Mouse (Mus musculus) kidney, adult 11 months (tissue): Measurements from ENCODE around the gene Cnksr3.

ENCODE experiments used
- DNase-seq: peaks from one replicate; pipeline ENCODE4 v3.0.0; 2022

Cnksr3 gene

DNA sequence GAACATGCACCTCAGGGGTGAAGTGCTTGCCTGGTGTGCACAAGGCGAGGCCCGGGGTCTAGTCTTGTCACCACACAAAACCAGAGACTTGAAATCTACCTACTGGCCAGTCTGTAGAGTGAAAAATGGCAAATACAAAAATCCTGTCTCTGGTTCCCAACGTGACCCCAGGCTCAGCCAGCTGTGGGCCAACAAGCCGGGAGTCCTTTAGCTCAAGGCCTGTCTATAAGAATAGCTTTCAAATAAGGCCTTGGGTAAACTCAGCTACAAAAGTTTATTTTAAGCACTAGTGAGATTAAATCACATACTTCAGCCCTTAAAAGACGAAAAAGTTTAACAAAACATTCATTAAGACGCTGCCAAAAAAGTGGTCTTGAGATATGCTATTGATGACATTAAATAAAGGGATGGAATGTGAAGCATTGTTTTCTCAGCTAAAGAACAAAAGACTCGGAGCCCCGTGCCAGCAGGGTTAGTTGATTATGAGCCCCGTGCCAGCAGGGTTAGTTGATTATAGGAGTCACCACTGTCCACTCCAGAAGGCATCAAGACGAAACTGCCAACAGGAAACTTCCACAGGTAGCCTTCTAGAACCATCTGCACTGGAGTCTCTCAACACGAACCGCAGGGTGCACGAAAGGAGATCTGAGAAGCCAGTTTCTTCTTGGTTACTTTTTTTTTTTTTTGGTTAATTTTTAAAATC, 67.8 kb downstream of the Cnksr3 start:
- DNase-seq, result no peak

DNA sequence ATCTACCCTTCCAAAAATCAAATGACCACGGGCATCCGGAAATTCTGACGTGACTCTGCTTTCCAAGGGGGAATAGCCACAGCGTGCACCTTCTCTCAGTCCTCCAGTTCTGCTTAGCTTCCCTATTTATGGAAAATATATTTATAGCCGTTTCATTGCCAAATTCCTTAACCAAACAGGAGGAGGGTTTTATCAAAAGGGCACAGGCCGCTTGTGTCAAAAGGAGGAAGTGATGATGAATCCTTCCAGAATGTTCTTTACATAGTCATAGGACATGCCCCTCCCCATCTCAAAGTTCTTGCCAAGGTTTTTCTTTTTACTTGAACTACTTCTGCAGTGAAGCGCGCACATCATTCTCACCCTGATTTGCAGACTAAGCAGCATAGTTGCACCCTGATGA, 69.8 kb downstream of the Cnksr3 start:
- peak; percentile 26 for DNase-seq

DNA sequence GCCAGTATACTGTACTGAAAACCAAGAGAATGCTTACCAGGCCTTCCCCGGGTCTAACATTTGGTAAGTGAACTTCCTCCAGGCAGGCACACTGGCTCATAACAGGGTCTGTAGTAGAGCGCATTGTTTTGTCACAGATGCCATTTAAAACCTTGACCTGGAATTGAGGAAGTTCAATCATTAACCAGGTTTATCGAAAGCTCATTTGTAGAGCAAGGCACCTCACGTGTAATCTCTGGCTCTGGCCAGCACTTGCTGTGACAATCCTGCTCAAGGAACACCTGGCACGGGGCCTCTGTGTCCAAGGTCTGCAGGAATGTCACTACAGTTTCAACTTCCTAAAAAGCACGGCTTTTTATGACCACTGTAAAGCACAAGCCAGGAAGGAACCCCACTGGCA, 71.8 kb downstream of the Cnksr3 start:
- DNase-seq, result peak; percentile 88

- no peak for DNase-seq
These were observed 74.0 kb downstream of the Cnksr3 start for GRCm38 (mm10) chr10:7138049-7138448.

GRCm38 (mm10) chr10:7135751-7136150, 76.3 kb downstream of the Cnksr3 start:
- no peak for DNase-seq

DNA sequence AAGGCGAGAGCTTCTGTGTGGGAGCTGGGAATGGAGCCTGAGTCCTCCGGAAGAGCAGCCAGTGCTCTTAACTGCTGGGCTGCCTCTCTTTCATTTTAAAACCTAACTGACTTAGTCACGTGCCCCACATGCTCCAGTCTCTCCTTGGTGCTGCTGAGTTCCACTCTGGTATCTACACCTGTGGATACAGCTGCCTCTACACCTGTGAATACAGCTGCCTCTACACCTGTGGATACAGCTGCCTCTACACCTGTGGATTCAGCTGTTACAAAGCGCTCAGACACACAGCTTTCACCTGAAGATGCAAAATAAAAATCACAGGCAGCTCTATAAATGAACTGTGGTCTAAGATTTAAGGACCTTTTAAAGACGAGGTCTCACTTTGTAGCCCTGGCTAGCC, 79.0 kb downstream of the Cnksr3 start:
- DNase-seq, result no peak

DNA sequence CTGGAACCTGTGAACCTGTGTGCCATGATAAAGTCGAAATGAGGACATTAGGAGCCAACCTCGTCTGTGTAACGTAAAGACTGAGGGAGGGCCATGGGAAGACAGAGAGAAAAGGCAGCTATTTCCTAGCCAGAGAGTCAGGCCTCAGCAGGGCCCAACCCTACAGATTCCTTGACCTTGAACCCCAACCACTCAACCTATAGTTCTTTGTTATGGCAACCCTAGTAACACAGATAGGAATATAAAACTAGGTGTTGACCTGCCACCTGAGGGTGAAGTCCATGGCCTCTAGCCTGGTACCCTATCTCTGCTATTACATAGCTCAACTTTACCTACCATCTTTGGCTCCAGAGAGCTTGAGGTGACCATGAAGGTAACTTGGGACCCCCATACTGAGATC, 80.6 kb downstream of the Cnksr3 start:
- DNase-seq, result no peak

DNA sequence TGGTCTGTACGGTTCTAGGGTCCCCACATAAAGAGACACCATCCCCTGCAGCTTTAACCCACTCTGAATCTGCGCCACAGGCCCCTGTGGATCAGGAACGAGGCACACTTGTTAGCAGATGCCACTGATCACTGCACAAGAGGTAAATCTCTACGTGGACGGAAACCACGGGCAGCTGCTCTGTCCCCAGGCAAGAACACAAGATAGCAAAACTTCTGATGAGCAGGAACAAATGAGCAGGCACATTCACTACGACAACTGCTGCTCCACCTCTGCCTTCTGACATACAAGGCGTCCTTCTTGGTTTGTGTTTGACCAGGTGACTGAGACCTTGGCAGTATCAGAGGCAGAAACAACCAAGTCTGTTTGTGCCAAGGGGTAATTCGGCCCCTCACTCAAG, 84.2 kb downstream of the Cnksr3 start:
- DNase-seq, result no peak

DNA sequence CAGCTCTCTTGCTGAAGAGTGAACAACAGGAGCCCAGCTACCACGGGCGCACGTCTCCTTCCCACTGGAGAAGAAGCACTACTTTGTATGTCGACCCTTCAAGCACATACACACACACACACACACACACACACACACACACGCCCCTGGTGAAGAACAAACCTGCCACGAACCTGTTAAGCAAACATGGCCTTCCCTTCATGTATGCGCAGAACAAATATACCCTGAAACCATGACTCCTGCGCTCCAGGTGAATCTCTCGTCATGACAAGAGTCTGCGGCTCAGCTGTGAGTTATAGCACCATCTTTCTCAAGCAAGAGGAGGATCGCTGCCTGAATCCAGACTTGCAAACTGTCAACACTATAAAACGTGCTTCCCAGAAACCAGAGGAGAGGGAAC, 85.2 kb downstream of the Cnksr3 start:
- no peak for DNase-seq

DNA sequence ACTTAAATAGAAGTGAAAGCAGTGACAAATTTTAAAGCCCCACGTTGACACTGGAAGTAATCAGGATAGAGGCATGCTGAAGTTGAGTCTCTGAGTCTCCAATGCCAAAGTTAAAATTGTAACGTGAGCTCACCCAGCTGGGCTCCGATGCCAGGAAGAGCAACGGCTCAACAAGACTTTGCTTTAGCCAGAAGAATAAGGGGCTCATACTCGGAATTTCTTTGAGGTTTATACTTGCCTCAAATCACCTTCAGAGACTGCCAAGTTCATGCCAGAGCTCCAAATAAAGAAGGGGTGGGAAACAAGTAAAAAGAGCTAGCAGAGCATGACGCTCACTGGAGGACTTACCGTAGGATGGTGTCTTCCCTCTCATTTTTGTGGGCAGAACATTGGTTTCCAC, 85.8 kb downstream of the Cnksr3 start:
- no peak for DNase-seq

DNA sequence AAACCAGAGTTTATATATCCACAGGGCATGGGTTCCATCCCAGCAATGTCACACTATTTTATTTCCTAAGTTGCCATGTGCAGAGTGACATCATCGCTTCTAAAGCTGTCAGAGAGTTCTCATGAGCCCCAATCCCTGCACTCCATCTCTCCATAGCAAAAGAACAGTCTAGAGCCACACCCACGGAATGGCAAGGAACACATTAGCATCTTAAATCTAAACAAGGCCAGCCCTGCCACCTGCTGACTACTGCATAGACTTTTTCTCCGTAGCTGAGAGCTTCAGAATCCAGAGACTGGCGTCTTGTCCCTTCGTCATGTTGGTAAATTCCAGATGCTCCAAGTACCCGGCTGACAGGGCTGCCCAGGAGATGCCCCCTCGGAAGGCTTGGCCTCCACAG, 87.0 kb downstream of the Cnksr3 start:
- DNase-seq, result no peak

- no peak for DNase-seq
These were observed 89.7 kb downstream of the Cnksr3 start for GRCm38 (mm10) chr10:7122294-7122693.

DNA sequence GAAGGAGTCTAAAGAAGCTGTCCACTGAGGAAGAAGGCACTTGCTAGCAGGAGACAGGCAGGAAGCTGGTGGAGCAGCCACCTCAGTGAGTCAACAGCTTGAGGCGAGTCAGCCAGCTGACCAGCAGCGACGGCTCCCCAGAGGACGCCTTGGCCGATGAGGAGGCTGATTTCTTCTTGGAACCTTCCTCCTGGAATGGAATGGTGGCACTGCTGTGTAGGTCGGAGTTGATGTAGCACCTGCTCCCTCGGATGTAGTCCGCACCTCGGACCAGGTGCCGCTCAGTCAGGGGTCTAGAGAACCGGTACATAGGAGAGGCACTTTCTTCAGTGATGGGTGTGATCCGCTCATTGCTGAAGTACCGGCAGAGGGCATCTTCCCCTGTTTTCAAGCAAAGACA, 91.8 kb downstream of the Cnksr3 start:
- DNase-seq, result no peak

DNA sequence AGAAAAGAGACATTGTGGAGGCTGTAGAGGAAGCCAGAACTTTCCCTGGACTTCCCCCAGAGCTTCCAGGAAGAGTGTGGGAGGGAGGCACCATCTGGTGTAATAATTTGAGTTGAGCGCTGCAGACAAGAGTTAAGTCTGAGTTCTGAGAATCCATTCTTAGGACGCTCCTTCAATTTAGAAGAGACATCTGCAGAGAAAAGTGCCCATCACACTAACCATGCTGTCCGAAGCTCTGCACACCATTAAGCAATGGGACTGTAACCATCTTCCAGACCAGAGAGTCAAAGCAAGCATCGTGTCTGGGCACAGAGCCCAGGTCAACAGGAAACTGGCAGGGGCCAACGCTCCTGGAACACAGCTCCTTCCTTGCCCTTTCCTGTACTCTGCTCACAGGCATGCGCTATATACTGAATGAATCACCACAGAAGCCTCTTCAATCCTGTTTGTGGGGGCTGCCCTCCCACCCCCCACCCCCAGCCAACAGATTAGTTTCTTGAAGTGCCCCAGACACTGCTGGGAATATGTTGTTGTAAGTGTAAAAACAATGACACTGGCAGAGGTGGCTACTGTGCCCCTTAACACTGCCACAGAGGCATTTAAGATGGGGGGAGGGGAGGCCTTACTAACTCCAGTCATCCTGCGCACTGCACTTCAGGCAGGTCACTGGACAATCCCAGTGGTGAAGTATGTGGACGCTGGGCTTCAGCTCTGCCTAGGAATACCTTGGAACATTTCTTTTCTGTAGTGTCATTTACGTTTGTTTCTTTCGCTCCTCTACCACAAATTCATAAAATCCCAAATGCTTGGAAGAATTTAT, 93.6 kb downstream of the Cnksr3 start:
- DNase-seq, result peak; percentile 77

GRCm38 (mm10) chr10:7117785-7118184, 94.3 kb downstream of the Cnksr3 start:
- DNase-seq, result no peak

DNA sequence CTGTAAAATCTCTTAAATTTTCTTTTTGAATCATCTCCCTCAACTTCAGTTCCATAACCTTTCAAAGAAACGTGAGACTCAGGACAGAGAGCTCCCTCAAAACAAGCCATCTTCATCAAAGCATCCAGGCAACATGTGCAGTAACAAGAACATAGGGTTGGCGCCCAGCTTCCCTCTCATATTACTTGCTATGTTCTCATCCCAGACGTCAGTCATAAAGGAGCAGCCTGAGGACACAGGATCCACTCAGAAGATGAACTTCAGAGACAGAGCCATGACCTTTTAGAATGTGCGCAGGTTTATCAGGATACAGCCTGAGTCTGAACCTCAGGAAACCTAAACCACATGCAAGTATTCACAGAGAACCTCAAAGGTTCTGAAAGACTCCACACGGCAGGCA, 97.2 kb downstream of the Cnksr3 start:
- DNase-seq, result no peak

GRCm38 (mm10) chr10:7113747-7114146, 98.3 kb downstream of the Cnksr3 start:
- no peak for DNase-seq

DNA sequence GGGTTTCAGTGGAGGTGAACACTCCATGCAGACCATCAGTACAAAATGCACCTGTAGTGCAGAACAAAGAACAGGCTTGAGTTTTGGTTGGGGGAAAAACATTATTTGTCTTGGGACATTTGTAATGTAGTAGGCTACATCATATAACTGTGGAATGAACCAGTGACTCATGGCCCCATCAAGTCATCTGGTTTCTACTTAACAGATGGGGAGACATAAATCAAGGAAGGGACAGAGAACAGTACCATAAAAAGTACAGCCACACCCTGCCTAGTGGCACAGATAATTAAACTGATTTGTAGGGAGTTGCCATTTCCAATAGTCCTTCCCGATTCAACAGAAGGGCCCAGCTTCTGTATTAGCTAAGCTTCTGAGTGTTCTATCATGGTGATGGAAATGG, 98.9 kb downstream of the Cnksr3 start:
- no peak for DNase-seq

DNA sequence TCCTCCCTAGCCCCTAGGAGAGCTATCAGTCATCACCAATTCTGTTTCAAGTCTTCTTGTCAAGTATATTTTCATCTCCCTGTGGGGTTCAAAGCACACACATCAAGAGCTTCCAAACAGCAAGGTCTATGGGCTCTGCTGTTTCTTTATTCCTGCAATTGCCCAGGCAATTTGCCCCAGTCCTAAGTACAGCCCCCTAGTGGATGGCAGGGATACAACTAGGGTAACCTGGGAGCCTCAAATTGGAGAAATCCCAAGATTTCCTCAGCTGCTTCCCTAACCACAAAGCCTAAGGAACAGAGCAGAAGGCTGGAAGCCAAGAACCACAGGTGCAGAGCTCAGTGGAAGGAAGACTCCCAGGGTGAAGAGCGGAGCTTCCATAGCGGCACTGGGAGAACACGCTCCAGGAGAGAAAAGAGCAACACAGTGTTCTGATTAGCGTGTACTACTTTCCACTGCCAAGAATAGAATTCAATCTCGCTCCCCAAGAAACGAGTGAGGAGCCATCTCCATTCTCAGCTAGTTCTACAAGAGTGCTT, 100.5 kb downstream of the Cnksr3 start:
- no peak for DNase-seq

GRCm38 (mm10) chr10:7103872-7104271, 108.2 kb downstream of the Cnksr3 start:
- no peak for DNase-seq

DNA sequence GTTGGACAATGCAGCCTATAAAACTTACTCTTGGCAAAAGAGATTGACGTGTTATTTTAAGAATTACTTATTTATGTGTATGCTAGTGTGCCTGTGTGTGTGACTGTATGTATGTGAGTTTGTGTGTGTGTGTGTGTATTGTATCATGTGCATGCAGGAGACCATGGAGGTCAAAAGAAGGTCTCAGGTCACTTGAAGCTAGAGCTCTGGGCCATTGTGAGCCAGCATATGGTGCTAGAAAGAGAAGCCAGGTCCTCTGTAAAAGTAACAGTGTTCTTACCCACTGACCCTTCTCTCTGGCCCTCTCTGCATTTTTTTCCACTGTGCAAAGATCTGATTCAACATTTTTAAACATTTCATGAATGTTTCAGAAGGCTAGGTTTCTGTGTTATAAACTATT, 134.1 kb downstream of the Cnksr3 start:
- no peak for DNase-seq

- DNase-seq, result no peak
These were observed 134.6 kb downstream of the Cnksr3 start for GRCm38 (mm10) chr10:7077389-7077808.

DNA sequence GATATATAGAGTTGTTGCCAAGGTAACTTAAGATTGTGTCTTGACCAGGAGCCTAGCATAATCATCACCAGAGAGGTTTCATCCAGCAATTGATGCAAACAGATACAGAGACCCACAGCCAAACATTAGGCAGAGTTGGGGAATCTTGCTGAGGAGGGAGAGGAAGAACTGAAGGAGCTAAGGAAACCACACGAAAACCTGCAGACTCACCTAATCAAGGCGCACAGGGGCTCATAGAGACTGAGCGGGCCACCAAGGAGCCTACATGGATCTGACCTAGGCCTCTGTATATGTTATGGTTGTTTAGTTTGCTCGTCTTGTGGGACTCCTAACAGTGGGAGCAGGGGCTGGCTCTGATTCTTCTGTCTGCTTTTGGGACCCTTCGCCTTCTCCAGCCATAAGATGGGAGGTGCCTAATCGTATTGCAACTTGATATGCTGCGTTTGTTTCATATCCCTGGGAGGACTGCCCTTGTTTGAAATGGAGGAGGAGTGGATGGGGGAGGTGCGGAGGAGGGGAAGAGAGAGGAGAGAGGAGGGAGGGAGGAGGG, 135.3 kb downstream of the Cnksr3 start:
- no peak for DNase-seq

DNA sequence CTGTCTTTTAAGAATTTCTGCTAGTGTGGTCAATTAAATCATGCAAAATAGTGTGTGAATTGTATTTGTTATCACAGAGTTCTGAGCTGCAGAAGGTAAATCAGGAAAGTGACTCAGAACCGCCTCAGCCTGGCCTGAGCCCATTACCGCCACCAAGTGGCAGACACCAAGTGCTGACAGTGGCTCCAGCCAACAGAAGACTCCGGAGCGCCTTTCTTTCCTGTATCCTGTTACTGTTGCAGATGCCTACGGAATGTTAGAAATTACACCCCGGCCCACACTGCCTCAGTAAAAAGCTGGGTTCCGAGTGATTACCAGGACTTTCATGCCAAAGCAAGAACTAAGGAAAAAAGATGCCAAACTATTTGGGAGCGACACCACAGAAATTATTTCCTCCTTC, 135.8 kb downstream of the Cnksr3 start:
- peak; percentile 60 for DNase-seq
